Mouse (Mus musculus): ENCODE results near the gene Rnh1.

DNA sequence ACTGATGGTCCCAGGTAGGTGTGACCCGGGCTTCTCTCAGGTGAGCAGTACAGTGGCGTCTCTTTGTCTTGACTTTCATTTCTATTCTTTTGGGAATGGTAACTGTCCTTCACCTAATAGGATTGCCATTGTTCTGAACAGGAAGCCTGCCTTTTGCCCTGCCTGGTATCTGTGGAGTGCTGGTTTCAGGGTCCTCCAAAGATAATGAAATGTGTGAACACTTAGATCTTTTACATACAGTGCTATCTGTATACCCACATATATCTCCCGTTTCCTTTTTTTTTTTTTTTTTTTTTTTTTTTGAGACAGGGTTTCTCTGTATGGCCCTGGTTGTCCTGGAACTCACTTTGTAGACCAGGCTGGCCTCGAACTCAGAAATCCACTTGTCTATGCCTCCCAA lies 31.3 kb downstream of the Rnh1 start:
- TF ChIP-seq TAL1 (conservative IDR thresholded peaks at IDR 0.05; ENCODE audit: low read depth, low read length) (no peak), CTCF (IDR thresholded peaks at IDR 0.05; ENCODE audit: low read depth, low read length) (no peak), POLR2AphosphoS5 (IDR thresholded peaks at IDR 0.05; ENCODE audit: insufficient replicate concordance, low read depth, low read length) (no peak)
